Mouse (Mus musculus) E14TG2a.4 (cell line): Measurements from ENCODE around the gene Nhlrc4.

Experiments
- H3K27me3 ChIP-seq: 2 replicates; pipeline ENCODE4 v1.6.1; 2014; ENCODE audit warnings: low read length, control low read depth; ENCODE audit not compliant: insufficient read depth
- H3K36me3 ChIP-seq: 2 replicates; pipeline ENCODE4 v1.6.1; 2014; ENCODE audit warnings: low read length, control low read depth; ENCODE audit not compliant: insufficient read depth
- H3K4me1 ChIP-seq: replicated peaks from 2 replicates; pipeline ENCODE4 v1.6.1; 2014; ENCODE audit warnings: low read depth, low read length, control low read depth
- H3K4me3 ChIP-seq: replicated peaks from 2 replicates; pipeline ENCODE4 v1.5.1; 2014; ENCODE audit warnings: mild to moderate bottlenecking, low read length
- H3K9me3 ChIP-seq: 2 replicates; pipeline ENCODE4 v1.6.1; 2014; ENCODE audit warnings: low read length, control low read depth
- CTCF ChIP-seq: conservative IDR thresholded peaks from 2 replicates; pipeline ENCODE4 v1.5.1; 2014; ENCODE audit warnings: low read length
- NANOG ChIP-seq: IDR thresholded peaks from 2 replicates; pipeline ENCODE4 v1.6.1; 2014; ENCODE audit warnings: borderline replicate concordance, low read length, mixed read lengths
- POU5F1 ChIP-seq: IDR thresholded peaks from 2 replicates; pipeline ENCODE4 v1.6.1; 2014; ENCODE audit warnings: low read length, borderline replicate concordance

Gene Nhlrc4

DNA sequence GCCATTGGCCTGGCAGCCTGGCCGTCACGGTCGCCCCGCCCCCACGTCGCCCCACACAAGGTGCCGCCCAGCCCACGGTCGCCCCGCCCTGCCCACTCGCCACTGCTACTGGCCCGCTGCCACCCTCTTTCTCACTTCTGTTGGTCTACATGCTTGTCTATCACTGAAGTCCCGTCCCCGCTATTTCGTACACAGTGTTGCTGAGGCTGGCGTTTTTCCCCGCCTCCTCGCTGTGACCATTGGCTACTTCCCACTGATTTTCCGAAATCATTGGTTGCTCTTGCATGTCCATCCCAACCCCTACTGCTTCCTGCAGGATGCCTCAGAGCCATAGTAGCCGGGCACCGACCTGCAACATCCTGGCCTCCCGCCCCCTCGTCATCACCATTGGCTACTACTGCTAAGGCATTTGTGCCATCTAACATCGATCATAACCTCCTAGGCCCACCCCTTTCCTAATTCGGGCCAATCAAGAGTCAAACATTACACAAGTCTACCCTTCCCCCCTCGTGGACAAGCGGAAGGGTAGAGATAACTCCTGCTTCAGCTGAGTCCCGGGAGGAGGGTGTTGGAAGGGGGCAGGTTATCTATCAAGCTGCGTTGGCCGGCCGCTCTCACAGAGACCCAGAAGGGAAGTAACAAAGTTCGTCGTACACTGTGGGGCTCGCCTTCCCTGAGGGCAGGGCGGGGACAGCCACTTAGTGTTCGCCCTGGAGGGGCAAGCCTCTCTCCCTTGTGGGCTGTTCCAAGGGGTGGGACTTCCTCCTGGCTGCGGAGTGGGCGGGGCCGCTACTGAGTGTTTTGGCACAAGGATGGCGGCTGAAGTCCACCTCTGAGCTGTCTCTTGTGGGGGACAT is 24.7 kb downstream of the Nhlrc4 start:
- TF ChIP-seq POU5F1 (no peak), CTCF (no peak), NANOG (no peak)
- H3K9me3 ChIP-seq = no peaks in the 10 kb centered on the region

DNA sequence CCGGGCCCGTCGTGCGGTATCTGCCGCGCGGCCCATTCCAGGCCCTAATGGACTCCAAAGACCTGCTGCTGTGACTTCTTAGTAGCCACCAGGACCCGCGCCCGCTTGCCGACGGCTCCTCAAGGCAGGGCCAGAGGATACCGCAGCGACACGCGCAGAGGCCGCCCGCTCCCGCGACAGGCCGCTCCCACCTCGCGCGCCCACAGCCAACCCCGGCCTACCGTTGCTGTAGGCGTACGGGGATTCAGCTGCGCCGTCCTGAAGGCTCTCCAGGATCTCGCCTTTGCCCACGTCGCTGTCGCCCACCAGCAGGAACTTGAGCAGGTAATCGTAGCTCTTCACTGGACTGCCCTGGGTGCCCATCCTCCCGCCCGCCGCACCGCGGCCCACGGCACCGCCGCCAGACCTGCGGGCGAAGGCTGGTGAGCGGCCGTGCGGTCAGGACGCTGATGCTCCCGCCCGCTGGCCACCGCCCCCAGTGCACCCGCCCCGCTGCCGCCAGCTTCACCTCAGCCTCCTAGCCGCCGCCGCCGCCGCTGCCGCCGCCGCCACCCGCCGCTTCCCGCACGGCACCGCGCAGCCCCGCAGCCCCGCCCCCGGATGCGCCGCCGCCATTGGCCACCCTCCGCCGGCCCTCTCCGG is 25.5 kb downstream of the Nhlrc4 start, which contains the start of gene Rab40c:
TSS of gene Rab40c (minus strand) at position 584 of the 642 bp plus-strand sequence.
- TF ChIP-seq POU5F1 (no peak), CTCF (no peak), NANOG (no peak)
- Histone ChIP-seq H3K36me3 (peaks cover 32% of the 10 kb centered on the region), H3K4me1 (peaks cover 37% of the 10 kb centered on the region)

More for the DNA sequence above, 24.7 kb downstream of the Nhlrc4 start:
- H3K36me3 ChIP-seq = peaks cover 30% of the 10 kb centered on the region
- peak overlapping the region; percentile 98 for H3K4me3 ChIP-seq
- no peaks in the 10 kb centered on the region for H3K27me3 ChIP-seq
- H3K4me1 ChIP-seq = peaks cover 29% of the 10 kb centered on the region

DNA sequence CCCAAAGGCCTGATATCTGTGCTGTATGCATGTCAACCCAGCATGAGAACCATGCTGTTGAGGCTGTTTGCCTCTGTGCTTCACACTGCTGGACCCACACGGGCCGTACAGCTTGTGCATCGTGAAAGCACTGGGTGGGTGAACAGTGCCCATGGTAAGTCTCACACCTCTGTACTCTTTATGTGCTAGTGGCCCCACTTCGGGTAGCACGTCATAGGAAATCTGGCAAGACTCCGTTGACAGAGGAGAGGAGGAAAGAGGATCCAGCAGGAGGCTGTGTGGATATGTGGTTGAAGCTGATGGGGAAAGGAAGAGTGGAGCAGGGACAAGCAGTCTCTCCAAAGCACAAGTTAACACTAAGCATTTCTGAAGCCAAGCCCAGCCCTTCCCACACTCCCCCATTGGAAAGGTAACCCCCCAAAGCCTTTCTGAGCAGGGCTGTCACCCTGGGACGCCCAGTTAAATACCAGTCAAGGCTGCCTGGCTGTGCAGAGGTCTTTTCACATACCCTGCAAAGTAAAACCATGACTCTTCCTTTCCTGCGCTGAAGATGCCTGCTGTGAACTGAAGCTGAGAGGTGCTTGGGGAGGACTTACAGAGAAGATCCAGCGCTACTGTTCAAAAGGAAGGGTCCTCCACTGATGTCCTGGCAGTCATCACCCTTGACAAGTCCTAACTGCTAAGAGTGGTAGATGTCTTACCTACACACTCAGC is 26.6 kb downstream of the Nhlrc4 start:
- Histone ChIP-seq H3K27me3 (no peaks in the 10 kb centered on the region), H3K9me3 (no peaks in the 10 kb centered on the region), H3K36me3 (peaks cover 38% of the 10 kb centered on the region), H3K4me1 (peaks cover 48% of the 10 kb centered on the region), H3K4me3 (peak overlapping the region; percentile 98)
- no peak for TF ChIP-seq POU5F1
- TF ChIP-seq CTCF = no peak
- no peak for TF ChIP-seq NANOG

More for the DNA sequence above, 25.5 kb downstream of the Nhlrc4 start, which contains the start of gene Rab40c:
- peak within 1 kb of the TSS; percentile 98 for H3K4me3 ChIP-seq
- H3K9me3 ChIP-seq = no peaks in the 10 kb centered on the region
- no peaks in the 10 kb centered on the region for H3K27me3 ChIP-seq

DNA sequence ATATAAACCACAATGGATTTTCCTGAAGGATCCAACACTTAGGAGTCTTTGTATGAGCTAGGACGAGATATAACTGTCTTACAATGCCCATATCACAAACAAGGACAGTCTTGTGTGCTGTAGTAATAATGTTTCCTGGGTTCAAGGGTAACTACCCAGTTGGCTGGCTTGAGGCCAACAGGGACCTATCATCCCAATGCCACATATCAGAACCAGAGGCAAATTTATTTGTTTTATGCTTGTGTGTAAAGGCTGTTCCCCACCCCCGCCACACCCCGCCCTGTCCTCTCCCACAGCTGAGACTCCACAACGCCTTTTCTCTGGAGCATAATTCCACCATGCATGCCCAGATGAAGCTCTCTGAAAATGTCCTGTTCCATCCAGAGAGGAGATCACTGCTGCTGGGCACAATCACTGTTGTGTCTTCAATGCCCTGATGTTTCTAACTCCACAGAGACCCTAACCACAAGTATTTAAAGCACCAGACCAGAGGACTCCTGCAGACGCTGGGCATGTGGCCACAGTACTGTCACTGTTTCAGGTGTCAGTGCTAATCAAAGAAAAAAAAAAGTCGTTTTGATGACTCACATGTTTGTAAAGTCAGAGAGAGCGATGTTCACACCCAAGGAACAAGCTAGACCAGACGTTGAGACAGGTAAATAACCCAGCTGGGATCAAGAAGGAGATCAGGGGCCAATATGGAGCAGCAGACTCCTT is 27.7 kb downstream of the Nhlrc4 start:
- Histone ChIP-seq H3K27me3 (no peaks in the 10 kb centered on the region), H3K4me1 (peaks cover 55% of the 10 kb centered on the region), H3K9me3 (no peaks in the 10 kb centered on the region), H3K4me3 (no peak overlapping the region), H3K36me3 (peaks cover 45% of the 10 kb centered on the region)
- TF ChIP-seq POU5F1 = no peak
- TF ChIP-seq NANOG = no peak
- no peak for TF ChIP-seq CTCF

DNA sequence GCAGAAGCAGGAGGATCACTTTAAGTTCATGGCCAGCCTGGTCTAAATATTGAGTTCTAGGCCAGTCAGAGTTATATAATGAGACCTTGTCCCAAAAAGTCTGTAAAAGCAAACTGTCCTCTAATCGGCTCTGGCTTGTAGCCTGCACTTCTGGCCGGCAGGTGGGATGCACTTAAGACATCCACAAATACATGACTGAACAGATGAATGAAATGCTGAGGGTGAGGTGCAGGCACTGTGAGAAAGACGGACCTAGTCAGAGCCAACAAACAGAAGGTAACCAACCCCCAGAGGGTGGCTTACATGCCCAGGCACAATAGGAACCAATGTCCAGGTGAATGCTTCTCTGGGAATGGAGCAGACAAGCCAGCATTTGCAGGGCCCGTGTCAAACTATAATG is 30.5 kb downstream of the Nhlrc4 start:
- no peak overlapping the region for H3K4me3 ChIP-seq
- H3K27me3 ChIP-seq = no peaks in the 10 kb centered on the region
- H3K9me3 ChIP-seq = no peaks in the 10 kb centered on the region
- peaks cover 57% of the 10 kb centered on the region for H3K4me1 ChIP-seq
- peaks cover 56% of the 10 kb centered on the region for H3K36me3 ChIP-seq
- no peak for TF ChIP-seq POU5F1
- TF ChIP-seq CTCF = no peak
- TF ChIP-seq NANOG = no peak

DNA sequence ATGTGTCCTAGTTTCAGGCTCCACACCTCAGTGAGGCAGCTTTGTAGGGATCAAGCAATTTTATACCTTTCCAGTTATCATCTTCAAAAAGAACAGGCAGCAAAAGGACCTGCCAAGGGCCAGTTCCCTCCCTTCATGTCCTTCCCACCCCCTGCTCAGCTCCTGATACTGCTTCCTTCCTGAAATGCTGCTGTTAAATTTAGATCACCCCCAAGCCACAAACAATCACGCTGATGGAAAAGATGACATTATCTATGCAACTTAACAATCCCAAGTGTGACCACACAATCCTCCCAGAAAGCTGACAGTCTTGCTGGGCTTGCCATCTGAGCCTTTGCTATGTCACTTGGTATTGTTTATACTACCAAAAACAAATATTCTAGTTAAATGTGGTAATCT is 30.9 kb downstream of the Nhlrc4 start:
- H3K36me3 ChIP-seq = peaks cover 56% of the 10 kb centered on the region
- no peaks in the 10 kb centered on the region for H3K27me3 ChIP-seq
- TF ChIP-seq POU5F1 = no peak
- no peak for TF ChIP-seq NANOG
- no peak for TF ChIP-seq CTCF
- H3K9me3 ChIP-seq = no peaks in the 10 kb centered on the region
- H3K4me3 ChIP-seq = no peak overlapping the region
- H3K4me1 ChIP-seq = peaks cover 57% of the 10 kb centered on the region

DNA sequence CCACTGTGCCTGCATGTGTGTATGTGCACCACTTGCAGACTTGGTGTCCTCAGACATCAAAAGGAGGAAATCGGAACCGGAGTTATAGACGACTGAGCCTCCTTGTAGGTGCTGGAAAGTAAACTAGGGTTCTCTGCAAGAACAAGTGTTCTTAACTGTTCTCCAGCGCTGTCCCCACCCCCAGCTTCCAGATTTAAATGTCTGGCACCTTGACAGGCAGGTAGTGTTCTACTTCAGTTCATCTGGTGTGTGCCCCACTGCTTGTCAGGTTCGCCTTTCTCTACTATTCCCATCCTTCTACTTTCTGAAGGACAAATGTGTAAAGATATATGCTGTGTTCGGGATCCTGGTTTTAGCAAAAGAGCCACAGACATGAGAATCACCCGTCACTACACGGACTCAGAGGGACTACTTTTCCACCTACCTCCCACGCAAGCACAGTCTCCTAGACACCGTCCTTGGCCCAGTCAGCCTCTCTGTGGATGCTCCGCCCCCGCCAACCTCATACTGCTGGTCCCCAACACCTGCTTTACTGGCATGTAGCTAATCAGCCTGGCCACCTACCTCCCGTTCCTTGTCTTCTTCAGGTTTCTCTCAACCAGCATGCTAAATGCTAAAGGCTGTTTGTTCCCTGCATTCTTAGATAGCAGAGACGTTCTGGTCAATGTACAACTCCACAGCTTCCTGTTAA is 31.4 kb downstream of the Nhlrc4 start:
- no peaks in the 10 kb centered on the region for H3K9me3 ChIP-seq
- no peak for TF ChIP-seq NANOG
- no peak for TF ChIP-seq POU5F1
- TF ChIP-seq CTCF = no peak
- no peaks in the 10 kb centered on the region for H3K27me3 ChIP-seq
- peaks cover 51% of the 10 kb centered on the region for H3K4me1 ChIP-seq
- H3K4me3 ChIP-seq = no peak overlapping the region
- H3K36me3 ChIP-seq = peaks cover 56% of the 10 kb centered on the region
